Mouse (Mus musculus): Measurements from ENCODE around the gene Rbm6.

Gene Rbm6

GRCm38 (mm10) chr9:107873137-107873536, at the start of gene Rbm6:
Gene Rbm6 (minus strand): TSS chr9:107873237.
- no peak for DNase-seq (ENCODE audit: low read depth, low spot score)

GRCm38 (mm10) chr9:107919441-107919840, 46.4 kb upstream of the Rbm6 start:
- no peak for DNase-seq (ENCODE audit: low read depth, low spot score)

- DNase-seq (ENCODE audit: low read depth, low spot score), result no peak
These were observed 45.8 kb upstream of the Rbm6 start for GRCm38 (mm10) chr9:107918884-107919283.

- no peak for DNase-seq (ENCODE audit: low read depth, low spot score)
These were observed 45.0 kb upstream of the Rbm6 start for GRCm38 (mm10) chr9:107917895-107918608.

- DNase-seq (ENCODE audit: low read depth, low spot score), result no peak
These were observed 41.9 kb upstream of the Rbm6 start for GRCm38 (mm10) chr9:107914764-107915420.

GRCm38 (mm10) chr9:107910025-107910769, 37.2 kb upstream of the Rbm6 start:
- DNase-seq (ENCODE audit: low read depth, low spot score), result no peak

GRCm38 (mm10) chr9:107908410-107909158, 35.5 kb upstream of the Rbm6 start:
- no peak for DNase-seq (ENCODE audit: low read depth, low spot score)

GRCm38 (mm10) chr9:107907801-107908120, 34.7 kb upstream of the Rbm6 start:
- DNase-seq (ENCODE audit: low read depth, low spot score), result no peak

- DNase-seq (ENCODE audit: low read depth, low spot score), result no peak
These were observed 34.1 kb upstream of the Rbm6 start for GRCm38 (mm10) chr9:107906967-107907800.

GRCm38 (mm10) chr9:107906252-107906966, 33.4 kb upstream of the Rbm6 start, which contains the start of gene Mst1r:
Gene Mst1r (plus strand): TSS chr9:107906873.
- DNase-seq (ENCODE audit: low read depth, low spot score), result no peak

- peak; percentile 68 for DNase-seq (ENCODE audit: low read depth, low spot score)
These were observed 31.7 kb upstream of the Rbm6 start for GRCm38 (mm10) chr9:107904726-107905125.

- DNase-seq (ENCODE audit: low read depth, low spot score), result no peak
These were observed 28.5 kb upstream of the Rbm6 start for GRCm38 (mm10) chr9:107901627-107901914.

GRCm38 (mm10) chr9:107900840-107901626, 28.0 kb upstream of the Rbm6 start:
- DNase-seq (ENCODE audit: low read depth, low spot score), result peak; percentile 87

- no peak for DNase-seq (ENCODE audit: low read depth, low spot score)
These were observed 26.8 kb upstream of the Rbm6 start for GRCm38 (mm10) chr9:107899855-107900254.

GRCm38 (mm10) chr9:107898563-107898962, 25.5 kb upstream of the Rbm6 start:
- no peak for DNase-seq (ENCODE audit: low read depth, low spot score)

GRCm38 (mm10) chr9:107891023-107891422, 18.0 kb upstream of the Rbm6 start:
- no peak for DNase-seq (ENCODE audit: low read depth, low spot score)

- no peak for DNase-seq (ENCODE audit: low read depth, low spot score)
These were observed 17.2 kb upstream of the Rbm6 start for GRCm38 (mm10) chr9:107890260-107890659.

- DNase-seq (ENCODE audit: low read depth, low spot score), result no peak
These were observed 15.3 kb upstream of the Rbm6 start for GRCm38 (mm10) chr9:107888267-107888850.

GRCm38 (mm10) chr9:107887804-107888266, 14.8 kb upstream of the Rbm6 start, which contains the start of gene Mon1a:
Gene Mon1a (plus strand): TSS chr9:107888151.
- no peak for DNase-seq (ENCODE audit: low read depth, low spot score)

Measured in WW6 (cell line).